Mouse (Mus musculus) thymus, postnatal 4 days (tissue): ENCODE results near the gene Zc3h12b.

Source experiments
- DNase-seq: peaks from one replicate; pipeline ENCODE4 v3.0.0; 2021

Zc3h12b gene

GRCm38 (mm10) chrX:95711227-95712111 lies at the start of gene Zc3h12b:
Zc3h12b (plus strand) TSS chrX:95711678.
- peak; percentile 87 for DNase-seq

- DNase-seq: no peak
These were observed 29.3 kb upstream of the Zc3h12b start for GRCm38 (mm10) chrX:95682206-95682605.

- DNase-seq: peak; percentile 16
These were observed 24.4 kb upstream of the Zc3h12b start for GRCm38 (mm10) chrX:95687119-95687518.

- peak; percentile 41 for DNase-seq
These were observed 26.8 kb downstream of the Zc3h12b start for GRCm38 (mm10) chrX:95738253-95738652.

- DNase-seq: no peak
These were observed 84.4 kb downstream of the Zc3h12b start for GRCm38 (mm10) chrX:95795881-95796280.

- DNase-seq: no peak
These were observed 90.3 kb downstream of the Zc3h12b start for GRCm38 (mm10) chrX:95801790-95802189.

- DNase-seq: peak; percentile 56
These were observed 141.3 kb downstream of the Zc3h12b start for GRCm38 (mm10) chrX:95852806-95853205.

- peak; percentile 23 for DNase-seq
These were observed 169.6 kb downstream of the Zc3h12b start for GRCm38 (mm10) chrX:95881111-95881510.

GRCm38 (mm10) chrX:95902716-95903115 lies 191.2 kb downstream of the Zc3h12b start:
- no peak for DNase-seq

- no peak for DNase-seq
These were observed 224.0 kb downstream of the Zc3h12b start for GRCm38 (mm10) chrX:95935481-95935880.

- no peak for DNase-seq
These were observed 234.0 kb downstream of the Zc3h12b start for GRCm38 (mm10) chrX:95945496-95945895.

GRCm38 (mm10) chrX:95948135-95948534 lies 236.7 kb downstream of the Zc3h12b start:
- no peak for DNase-seq

GRCm38 (mm10) chrX:95950776-95951175 lies 239.3 kb downstream of the Zc3h12b start:
- DNase-seq: peak; percentile 61

GRCm38 (mm10) chrX:95956497-95957293 lies 245.2 kb downstream of the Zc3h12b start, which contains the start of gene Las1l:
Las1l (minus strand) TSS chrX:95956962.
- peak; percentile 85 for DNase-seq

GRCm38 (mm10) chrX:95957461-95957860 lies 246.0 kb downstream of the Zc3h12b start:
- peak; percentile 15 for DNase-seq

GRCm38 (mm10) chrX:95963366-95963765 lies 251.9 kb downstream of the Zc3h12b start:
- no peak for DNase-seq

GRCm38 (mm10) chrX:95965036-95965435 lies 253.6 kb downstream of the Zc3h12b start:
- DNase-seq: no peak

- DNase-seq: peak; percentile 84
These were observed 256.5 kb downstream of the Zc3h12b start for GRCm38 (mm10) chrX:95967847-95968593.

- DNase-seq: peak; percentile 89
These were observed 257.1 kb downstream of the Zc3h12b start for GRCm38 (mm10) chrX:95968594-95968965.

GRCm38 (mm10) chrX:95969116-95969515 lies 257.6 kb downstream of the Zc3h12b start:
- no peak for DNase-seq

- DNase-seq: no peak
These were observed 258.5 kb downstream of the Zc3h12b start for GRCm38 (mm10) chrX:95969936-95970335.
